Mouse (Mus musculus) embryonic stem cell, embryonic (primary cell): ENCODE data around the gene Acsl4.

Source experiments
- CTCF ChIA-PET, 4 experiments: fragments of 300-600 bp in 2 of 4; fragments of 350-600 bp in 2 of 4; sonication (Branson Sonifier 250); formaldehyde crosslinking; loops; one replicate each; lab custom pipeline; 2022; ENCODE audit warnings: inconsistent platforms in 2 of 4; lab: Charles Lee
- POLR2A ChIA-PET, 4 experiments: fragments of 300-600 bp in 2 of 4; fragments of 350-600 bp in 2 of 4; sonication (Branson Sonifier 250); formaldehyde crosslinking; loops; one replicate each; lab custom pipeline; 2022; ENCODE audit warnings: antibody characterized with exemption in 4 of 4, inconsistent platforms in 1 of 4; lab: Charles Lee

Acsl4 gene

GRCm38 (mm10) chrX:142390247-142390908, at the start of gene Acsl4:
Gene Acsl4 (minus strand): TSS chrX:142390535.
- ChIA-PET POLR2A (interaction anchor here in 3 of 4 experiments (0.5 to 1.6 kb wide), 19 partner anchors 9 to 671 kb away, joined by 3 to 13 read pairs (median 4); partner anchors contain the start of gene Ammecr1 (in 1 of the 3)), CTCF (interaction anchor here in 2 of 4 experiments (0.7 to 1.3 kb wide), 4 partner anchors 18 to 418 kb away, joined by 3 to 4 read pairs (median 4); no protein-coding TSS in a partner anchor)

- ChIA-PET CTCF (no interaction called here), POLR2A (no interaction called here)
These were observed 47.7 kb upstream of the Acsl4 start for GRCm38 (mm10) chrX:142437971-142438504.

GRCm38 (mm10) chrX:142432846-142433245, 42.5 kb upstream of the Acsl4 start:
- ChIA-PET POLR2A (interaction anchor here in 1 of 4 experiments (0.6 kb wide), 1 partner anchor 689 kb away, joined by 3 read pairs; no protein-coding TSS in a partner anchor), CTCF (no interaction called here)

- ChIA-PET CTCF (interaction anchor here in 1 of 4 experiments (0.6 kb wide), 1 partner anchor 476 kb away, joined by 3 read pairs; no protein-coding TSS in a partner anchor), POLR2A (no interaction called here)
These were observed 36.8 kb upstream of the Acsl4 start for GRCm38 (mm10) chrX:142427111-142427510.

- ChIA-PET CTCF (no interaction called here), POLR2A (interaction anchor here in 1 of 4 experiments (0.9 kb wide), 1 partner anchor 13 kb away, joined by 3 read pairs; no protein-coding TSS in a partner anchor)
These were observed 36.3 kb upstream of the Acsl4 start for GRCm38 (mm10) chrX:142426628-142427027.

GRCm38 (mm10) chrX:142413884-142414283, 23.5 kb upstream of the Acsl4 start:
- CTCF ChIA-PET, result no interaction called here

GRCm38 (mm10) chrX:142410060-142410459, 19.7 kb upstream of the Acsl4 start:
- ChIA-PET CTCF (no interaction called here), POLR2A (no interaction called here)

More at GRCm38 (mm10) chrX:142413884-142414283, 23.5 kb upstream of the Acsl4 start:
- POLR2A ChIA-PET, result no interaction called here

- ChIA-PET POLR2A (no interaction called here), CTCF (no interaction called here)
These were observed 19.0 kb upstream of the Acsl4 start for GRCm38 (mm10) chrX:142409338-142409737.

GRCm38 (mm10) chrX:142403114-142403513, 12.8 kb upstream of the Acsl4 start:
- POLR2A ChIA-PET, result no interaction called here
- CTCF ChIA-PET, result no interaction called here

GRCm38 (mm10) chrX:142398621-142399020, 8.3 kb upstream of the Acsl4 start:
- ChIA-PET POLR2A (interaction anchor here in 1 of 4 experiments (0.9 to 1.1 kb wide), 2 partner anchors 9 to 10 kb away, joined by 3 to 5 read pairs; partner anchors contain the start of gene Acsl4), CTCF (no interaction called here)

GRCm38 (mm10) chrX:142390909-142391265, 552 bp upstream of the Acsl4 start:
- ChIA-PET POLR2A (interaction anchor here in 3 of 4 experiments (0.7 to 1.4 kb wide), 10 partner anchors 9 to 576 kb away, joined by 3 to 13 read pairs (median 4); partner anchors contain the start of gene Ammecr1 (in 1 of the 3)), CTCF (interaction anchor here in 2 of 4 experiments (0.7 to 1.3 kb wide), 3 partner anchors 19 to 418 kb away, joined by 3 to 4 read pairs (median 4); no protein-coding TSS in a partner anchor)

- CTCF ChIA-PET, result interaction anchor here in 1 of 4 experiments (0.9 to 1.3 kb wide), 2 partner anchors 17 to 419 kb away, joined by 3 to 4 read pairs; no protein-coding TSS in a partner anchor
- POLR2A ChIA-PET, result interaction anchor here in 3 of 4 experiments (0.5 to 1.6 kb wide), 16 partner anchors 9 to 670 kb away, joined by 3 to 13 read pairs (median 4); partner anchors contain the start of gene Ammecr1 (in 1 of the 3)
These were observed 665 bp downstream of the Acsl4 start for GRCm38 (mm10) chrX:142389581-142390159.

GRCm38 (mm10) chrX:142388141-142388540, 2.2 kb downstream of the Acsl4 start:
- ChIA-PET POLR2A (interaction anchor here in 1 of 4 experiments (1.1 kb wide), 1 partner anchor 11 kb away, joined by 5 read pairs; no protein-coding TSS in a partner anchor), CTCF (interaction anchor here in 1 of 4 experiments (0.6 to 1.1 kb wide), 2 partner anchors 13 to 141 kb away, joined by 5 read pairs; no protein-coding TSS in a partner anchor)

GRCm38 (mm10) chrX:142387634-142388033, 2.7 kb downstream of the Acsl4 start:
- ChIA-PET POLR2A (interaction anchor here in 1 of 4 experiments (1.1 kb wide), 1 partner anchor 12 kb away, joined by 5 read pairs; no protein-coding TSS in a partner anchor), CTCF (interaction anchor here in 1 of 4 experiments (0.6 to 1.1 kb wide), 2 partner anchors 12 to 142 kb away, joined by 5 read pairs; no protein-coding TSS in a partner anchor)

GRCm38 (mm10) chrX:142384918-142385317, 5.4 kb downstream of the Acsl4 start:
- ChIA-PET CTCF (interaction anchor here in 1 of 4 experiments (0.7 kb wide), 1 partner anchor 147 kb away, joined by 5 read pairs; no protein-coding TSS in a partner anchor), POLR2A (interaction anchor here in 1 of 4 experiments (0.7 kb wide), 1 partner anchor 156 kb away, joined by 3 read pairs; no protein-coding TSS in a partner anchor)

- ChIA-PET POLR2A (no interaction called here), CTCF (interaction anchor here in 1 of 4 experiments (0.6 kb wide), 1 partner anchor 16 kb away, joined by 3 read pairs; no protein-coding TSS in a partner anchor)
These were observed 10.4 kb downstream of the Acsl4 start for GRCm38 (mm10) chrX:142379894-142380293.

- POLR2A ChIA-PET, result interaction anchor here in 2 of 4 experiments (0.6 kb wide), 2 partner anchors 152 to 187 kb away, joined by 3 to 4 read pairs; no protein-coding TSS in a partner anchor
These were observed 12.3 kb downstream of the Acsl4 start for GRCm38 (mm10) chrX:142378048-142378447.

GRCm38 (mm10) chrX:142377358-142377757, 13.0 kb downstream of the Acsl4 start:
- POLR2A ChIA-PET, result interaction anchor here in 3 of 4 experiments (0.6 to 1.4 kb wide), 3 partner anchors 13 to 152 kb away, joined by 3 to 4 read pairs (median 4); partner anchors contain the start of gene Acsl4 (in 2 of the 3)
- CTCF ChIA-PET, result interaction anchor here in 1 of 4 experiments (0.7 kb wide), 1 partner anchor 152 kb away, joined by 3 read pairs; no protein-coding TSS in a partner anchor

More at GRCm38 (mm10) chrX:142378048-142378447, 12.3 kb downstream of the Acsl4 start:
- CTCF ChIA-PET, result interaction anchor here in 1 of 4 experiments (0.7 kb wide), 1 partner anchor 152 kb away, joined by 3 read pairs; no protein-coding TSS in a partner anchor
